Mouse (Mus musculus) CH12.LX (cell line): ENCODE measurements around the gene Slco4c1. TPM values are rescaled to one million over a fixed set of nuclear protein-coding genes. Genes with fewer than 3 reads are reported as not detected.

Experiments used
- DNase-seq: peaks from one replicate; pipeline ENCODE4 v3.0.0-alpha.2; 2013; ENCODE audit errors: extremely low read depth
- H3K27ac ChIP-seq: 2 replicates; pipeline ENCODE4 v1.5.1; 2012; ENCODE audit warnings: low read depth, mild to moderate bottlenecking, control low read depth, moderate library complexity; ENCODE audit not compliant: insufficient read depth
- H3K27me3 ChIP-seq: replicated peaks from 2 replicates; pipeline ENCODE3; 2012; ENCODE audit warnings: inconsistent platforms
- H3K36me3 ChIP-seq, 2 experiments: replicated peaks in 1 of 2; 2 replicates each; pipeline versions ENCODE3 to v1.6.1; 2012; ENCODE audit warnings: inconsistent platforms in 1 of 2, low read length in 1 of 2, mild to moderate bottlenecking in 1 of 2, mixed read lengths in 1 of 2, moderate library complexity in 1 of 2; ENCODE audit not compliant: control insufficient read depth in 1 of 2, insufficient read depth in 1 of 2
- H3K4me1 ChIP-seq, 2 experiments: 2 replicates each; pipeline ENCODE4 v1.6.1; 2012; ENCODE audit warnings: inconsistent platforms in 1 of 2, moderate library complexity in 1 of 2; ENCODE audit not compliant: insufficient read depth in 2 of 2, control insufficient read depth in 1 of 2
- H3K4me2 ChIP-seq: 2 replicates; pipeline ENCODE4 v1.6.1; 2012; ENCODE audit warnings: low read depth, mild to moderate bottlenecking, control low read depth; ENCODE audit not compliant: poor library complexity, insufficient read depth, severe bottlenecking
- H3K4me3 ChIP-seq, 3 experiments: fragments of 150-350 bp in 1 of 3; sonication (generic) in 1 of 3; replicated peaks in 1 of 3; 2 replicates each; pipeline versions ENCODE3 to v1.5.1; 2011 to 2012; ENCODE audit warnings: low read depth in 2 of 3, low read length in 2 of 3, mild to moderate bottlenecking in 2 of 3, moderate library complexity in 2 of 3, control low read depth in 1 of 3, improper control_type of control experiment in 1 of 3, inconsistent platforms in 1 of 3, mixed read lengths in 1 of 3; ENCODE audit not compliant: poor library complexity in 1 of 3
- H3K79me2 ChIP-seq: replicated peaks from 2 replicates; pipeline ENCODE4 v1.6.1; 2012; ENCODE audit warnings: mild to moderate bottlenecking, moderate library complexity; ENCODE audit not compliant: control insufficient read depth, poor library complexity, insufficient read depth, severe bottlenecking; ENCODE audit errors: extremely low read depth
- H3K9ac ChIP-seq: 2 replicates; pipeline ENCODE4 v1.6.1; 2012; ENCODE audit warnings: low read depth, mild to moderate bottlenecking, control low read depth, moderate library complexity; ENCODE audit not compliant: insufficient read depth
- H3K9me3 ChIP-seq: replicated peaks from 2 replicates; pipeline ENCODE3; 2012; ENCODE audit warnings: low read length, inconsistent platforms, mixed read lengths
- BHLHE40 ChIP-seq: IDR thresholded peaks from 2 replicates; pipeline ENCODE4 v1.6.1; 2011; ENCODE audit warnings: mild to moderate bottlenecking, low read depth, low read length, improper control_type of control experiment
- E2F4 ChIP-seq: IDR thresholded peaks from 2 replicates; pipeline ENCODE4 v1.6.1; 2011; ENCODE audit warnings: low read depth, low read length, improper control_type of control experiment; ENCODE audit not compliant: insufficient replicate concordance
- ELF1 ChIP-seq: IDR thresholded peaks from 2 replicates; pipeline ENCODE4 v1.6.1; 2014; ENCODE audit warnings: low read depth, mild to moderate bottlenecking, inconsistent platforms, low read length, improper control_type of control experiment
- ETS1 ChIP-seq: conservative IDR thresholded peaks from 2 replicates; pipeline ENCODE4 v1.6.1; 2012; ENCODE audit warnings: low read depth, mild to moderate bottlenecking, inconsistent platforms, low read length, improper control_type of control experiment, moderate library complexity
- GABPA ChIP-seq: IDR thresholded peaks from 2 replicates; pipeline ENCODE4 v1.6.1; 2012; ENCODE audit warnings: low read depth, low read length, improper control_type of control experiment, inconsistent platforms; ENCODE audit not compliant: insufficient replicate concordance
- HCFC1 ChIP-seq: IDR thresholded peaks from 2 replicates; pipeline ENCODE4 v1.6.1; 2012; ENCODE audit warnings: low read depth, mild to moderate bottlenecking, inconsistent platforms, low read length, improper control_type of control experiment
- IRF4 ChIP-seq: IDR thresholded peaks from 2 replicates; pipeline ENCODE4 v1.6.1; 2014; ENCODE audit warnings: low read depth, mild to moderate bottlenecking, inconsistent platforms, low read length, improper control_type of control experiment
- JUN ChIP-seq: IDR thresholded peaks from 2 replicates; pipeline ENCODE4 v1.6.1; 2011; ENCODE audit warnings: low read depth, mild to moderate bottlenecking, low read length, improper control_type of control experiment, moderate library complexity; ENCODE audit not compliant: insufficient read depth
- JUND ChIP-seq: conservative IDR thresholded peaks from 2 replicates; pipeline ENCODE4 v1.6.1; 2011; ENCODE audit warnings: low read depth, low read length, improper control_type of control experiment
- KAT2A ChIP-seq: IDR thresholded peaks from 2 replicates; pipeline ENCODE4 v1.6.1; 2012; ENCODE audit warnings: low read length, improper control_type of control experiment, inconsistent platforms; ENCODE audit not compliant: insufficient replicate concordance
- MAFK ChIP-seq: IDR thresholded peaks from 2 replicates; pipeline ENCODE4 v1.6.1; 2011; ENCODE audit warnings: low read length, improper control_type of control experiment; ENCODE audit not compliant: insufficient replicate concordance
- MAX ChIP-seq: IDR thresholded peaks from 2 replicates; pipeline ENCODE4 v1.6.1; 2011; ENCODE audit warnings: low read length, improper control_type of control experiment
- MAZ ChIP-seq: IDR thresholded peaks from 2 replicates; pipeline ENCODE4 v1.6.1; 2012; ENCODE audit warnings: low read depth, mild to moderate bottlenecking, inconsistent platforms, low read length, improper control_type of control experiment, moderate library complexity
- MYC ChIP-seq: IDR thresholded peaks from 2 replicates; pipeline ENCODE4 v1.6.1; 2011; ENCODE audit warnings: low read depth, mild to moderate bottlenecking, improper control_type of control experiment, low read length
- NRF1 ChIP-seq: IDR thresholded peaks from 2 replicates; pipeline ENCODE4 v1.6.1; 2014; ENCODE audit warnings: low read depth, mild to moderate bottlenecking, inconsistent platforms, low read length, improper control_type of control experiment, moderate library complexity
- PAX5 ChIP-seq: IDR thresholded peaks from 2 replicates; pipeline ENCODE4 v1.6.1; 2012; ENCODE audit warnings: low read length, inconsistent platforms, mixed read lengths
- POLR2AphosphoS2 ChIP-seq: IDR thresholded peaks from 2 replicates; pipeline ENCODE4 v1.6.1; 2011; ENCODE audit warnings: low read depth, low read length, improper control_type of control experiment
- RAD21 ChIP-seq: IDR thresholded peaks from 2 replicates; pipeline ENCODE4 v1.6.1; 2011; ENCODE audit warnings: low read depth, mild to moderate bottlenecking, low read length, improper control_type of control experiment, moderate library complexity
- RCOR1 ChIP-seq: conservative IDR thresholded peaks from 2 replicates; pipeline ENCODE4 v1.6.1; 2012; ENCODE audit warnings: low read depth, mild to moderate bottlenecking, inconsistent platforms, low read length, improper control_type of control experiment
- SIN3A ChIP-seq: IDR thresholded peaks from 2 replicates; pipeline ENCODE4 v1.6.1; 2012; ENCODE audit warnings: low read length, improper control_type of control experiment, inconsistent platforms
- SMC3 ChIP-seq: IDR thresholded peaks from 2 replicates; pipeline ENCODE4 v1.6.1; 2011; ENCODE audit warnings: low read depth, low read length, improper control_type of control experiment
- TBP ChIP-seq: conservative IDR thresholded peaks from 2 replicates; pipeline ENCODE4 v1.6.1; 2011; ENCODE audit warnings: low read depth, low read length, improper control_type of control experiment
- TCF12 ChIP-seq: IDR thresholded peaks from 2 replicates; pipeline ENCODE4 v1.6.1; 2014; ENCODE audit warnings: low read depth, mild to moderate bottlenecking, inconsistent platforms, low read length, improper control_type of control experiment
- USF1 ChIP-seq: IDR thresholded peaks from 2 replicates; pipeline ENCODE4 v1.6.1; 2014; ENCODE audit warnings: low read depth, mild to moderate bottlenecking, inconsistent platforms, low read length, improper control_type of control experiment
- USF2 ChIP-seq: conservative IDR thresholded peaks from 2 replicates; pipeline ENCODE4 v1.6.1; 2011; ENCODE audit warnings: low read depth, low read length, improper control_type of control experiment
- ZC3H11A ChIP-seq: IDR thresholded peaks from 2 replicates; pipeline ENCODE4 v1.6.1; 2012; ENCODE audit warnings: low read depth, mild to moderate bottlenecking, inconsistent platforms, low read length, improper control_type of control experiment
- ZNF384 ChIP-seq: IDR thresholded peaks from 2 replicates; pipeline ENCODE4 v1.6.1; 2012; ENCODE audit warnings: low read depth, low read length, improper control_type of control experiment, inconsistent platforms
- dilution Hi-C: fragments of 300-500 bp; cut with MboI; formaldehyde crosslinking; loops from 2 replicates; pipeline ENCODE4 v1.14.3; 2020; ENCODE audit warnings: low sequenced_read_pairs; ENCODE audit not compliant: extremely low pct_unique_long_range_greater_than_20kb, extremely low pct_ligation_motif_present
- in situ Hi-C: fragments of 300-500 bp; cut with MboI; formaldehyde crosslinking; loops from 3 replicates; pipeline ENCODE4 v1.14.3; 2019; ENCODE audit warnings: low sequenced_read_pairs, low pct_ligation_motif_present, low pct_unique_long_range_greater_than_20kb, mixed read lengths
- polyA plus RNA-seq: library from polyadenylated mRNA; unstranded; fragments of >175 nt; gene quantifications from 2 replicates; pipeline ENCODE4 v1.2.1, GENCODE M21; 2012; ENCODE audit warnings: low read depth; ENCODE audit not compliant: insufficient read length
- total RNA-seq, 2 experiments: library from RNA; depleted of rRNA; stranded (reverse); fragments of 300-350 nt in 1 of 2; fragments of >200 nt in 1 of 2; gene quantifications; 2 replicates each; pipeline ENCODE4 v1.2.3; 2012 to 2014

Slco4c1 gene
- total and polyA plus RNA-seq, 3 experiments = not detected

GRCm38 (mm10) chr1:96864120-96864519, 7.9 kb downstream of the Slco4c1 start:
- dilution Hi-C loops = no loop called here
- H3K4me1 ChIP-seq = no peaks in the 10 kb centered on the region
- in situ Hi-C loops = no loop called here
- H3K9me3 ChIP-seq = no peaks in the 10 kb centered on the region
- H3K27me3 ChIP-seq = no peaks in the 10 kb centered on the region
- no peaks in the 10 kb centered on the region for H3K36me3 ChIP-seq
- DNase-seq = no peak
- H3K9ac ChIP-seq = no peak overlapping the region
- no peak overlapping the region for H3K4me3 ChIP-seq
- H3K4me2 ChIP-seq = no peak overlapping the region
- no peaks in the 10 kb centered on the region for H3K79me2 ChIP-seq
- TF ChIP-seq BHLHE40 (no peak), TCF12 (no peak), POLR2AphosphoS2 (no peak), PAX5 (no peak), RAD21 (no peak), GABPA (no peak), MAX (no peak), JUND (no peak), RCOR1 (no peak), KAT2A (no peak), HCFC1 (no peak), MYC (no peak), TBP (no peak), ELF1 (no peak), ETS1 (no peak), USF1 (no peak), SIN3A (no peak), SMC3 (no peak), USF2 (no peak), IRF4 (no peak)
- no peak overlapping the region for H3K27ac ChIP-seq

GRCm38 (mm10) chr1:96859995-96860684, 11.8 kb downstream of the Slco4c1 start:
- Histone ChIP-seq H3K4me1 (no peaks in the 10 kb centered on the region), H3K9me3 (no peaks in the 10 kb centered on the region), H3K27ac (no peak overlapping the region), H3K27me3 (no peaks in the 10 kb centered on the region), H3K4me2 (no peak overlapping the region), H3K4me3 (no peak overlapping the region), H3K36me3 (no peaks in the 10 kb centered on the region), H3K9ac (no peak overlapping the region), H3K79me2 (no peaks in the 10 kb centered on the region)
- TF ChIP-seq TCF12 = no peak
- no peak for TF ChIP-seq PAX5
- TF ChIP-seq MAX = no peak
- no peak for TF ChIP-seq ETS1
- TF ChIP-seq NRF1 = no peak
- no peak for TF ChIP-seq ZNF384
- TF ChIP-seq MAFK = no peak
- TF ChIP-seq ELF1 = no peak
- no peak for TF ChIP-seq MAZ
- no peak for TF ChIP-seq USF1
- TF ChIP-seq BHLHE40 = no peak
- no peak for TF ChIP-seq SMC3
- no peak for TF ChIP-seq HCFC1
- no peak for TF ChIP-seq JUN
- no peak for TF ChIP-seq ZC3H11A
- no peak for TF ChIP-seq SIN3A
- no peak for TF ChIP-seq RAD21
- no peak for TF ChIP-seq E2F4
- dilution Hi-C loops (no loop called here), in situ Hi-C loops (no loop called here)
- no peak for DNase-seq
